Mouse (Mus musculus) liver, adult 2 months (tissue): Measurements from ENCODE around the gene Tmem132b.

Source experiments
- CTCF ChIP-seq: fragments of 200-500 bp; IDR thresholded peaks from 2 replicates; pipeline ENCODE4 v1.5.1; 2011; ENCODE audit warnings: low read depth, low read length, control low read depth
- POLR2A ChIP-seq: fragments of 200-500 bp; IDR thresholded peaks from 2 replicates; pipeline ENCODE4 v1.6.1; 2011; ENCODE audit warnings: low read length, control low read depth; ENCODE audit not compliant: insufficient read depth; ENCODE audit errors: extremely low read depth

DNA sequence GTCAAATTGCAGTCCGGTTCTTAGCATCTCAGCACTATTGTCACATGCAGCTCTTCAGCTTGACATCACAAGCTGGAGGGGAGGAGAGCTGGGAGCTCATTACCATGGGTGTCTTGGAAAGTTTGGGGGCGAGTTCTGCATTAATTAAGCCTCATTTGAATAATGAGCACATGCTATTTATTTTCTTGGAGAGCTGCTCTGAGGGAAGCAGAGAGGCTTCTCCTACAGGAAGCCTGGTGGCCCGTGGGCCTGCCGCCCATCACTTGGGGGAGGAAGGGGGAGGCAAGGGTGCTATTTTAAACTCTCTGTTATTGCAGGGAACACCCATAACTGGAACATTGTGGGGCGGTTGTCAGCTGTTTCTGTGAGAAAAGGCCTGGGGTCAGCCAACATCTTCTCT lies 273.8 kb downstream of the Tmem132b start:
- no peak for TF ChIP-seq POLR2A
- no peak for TF ChIP-seq CTCF
